Mouse (Mus musculus): Measurements from ENCODE around the gene Catsperg1.
"Not testable (repeated sequence)": the region's sequence is repeated elsewhere in the genome, so short reads cannot be mapped to it uniquely, and the experiment has no call there.

The Catsperg1 gene

DNA sequence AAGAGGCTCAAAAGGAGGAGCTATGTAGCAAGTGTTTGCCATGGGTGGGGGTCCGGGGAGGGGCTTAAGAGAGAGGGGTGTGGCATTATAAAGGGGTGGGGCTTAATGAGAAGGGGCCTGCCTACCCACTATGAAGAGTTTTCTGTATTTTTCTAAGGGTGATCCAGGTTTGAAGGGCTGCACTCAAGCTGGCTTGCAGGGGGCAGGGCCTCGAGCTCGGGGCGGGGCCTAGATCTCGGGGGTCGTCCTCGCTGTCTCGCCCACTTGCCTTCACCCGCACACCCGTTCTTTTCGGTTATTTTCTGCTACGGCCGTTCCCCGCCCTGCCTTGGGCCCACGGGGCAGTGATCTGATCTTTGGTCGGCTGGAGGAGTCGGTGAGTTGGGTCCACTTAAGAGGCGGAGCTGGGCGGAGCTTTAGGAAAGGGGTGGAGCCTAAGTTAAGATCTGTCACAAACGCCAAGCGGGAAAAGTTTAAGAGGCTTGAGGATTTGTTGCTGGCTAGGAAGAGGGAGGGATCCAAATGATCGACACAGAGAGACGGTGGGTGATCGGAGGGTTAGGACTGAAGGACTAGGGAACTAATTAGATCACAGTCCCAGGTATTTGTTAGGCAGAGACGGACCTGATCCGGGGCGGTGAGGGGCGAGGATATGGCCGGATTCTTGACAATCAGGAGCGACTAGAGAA, 43.6 kb downstream of the Catsperg1 start, which contains the start of the genes Ggn and Spred3:
Ggn (plus strand) TSS at position 145 of the 689 bp plus-strand sequence.
Spred3 (minus strand) TSS at position 346 of the 689 bp plus-strand sequence.
- no peak for DNase-seq (ENCODE audit: low spot score in 2 of 2)

DNA sequence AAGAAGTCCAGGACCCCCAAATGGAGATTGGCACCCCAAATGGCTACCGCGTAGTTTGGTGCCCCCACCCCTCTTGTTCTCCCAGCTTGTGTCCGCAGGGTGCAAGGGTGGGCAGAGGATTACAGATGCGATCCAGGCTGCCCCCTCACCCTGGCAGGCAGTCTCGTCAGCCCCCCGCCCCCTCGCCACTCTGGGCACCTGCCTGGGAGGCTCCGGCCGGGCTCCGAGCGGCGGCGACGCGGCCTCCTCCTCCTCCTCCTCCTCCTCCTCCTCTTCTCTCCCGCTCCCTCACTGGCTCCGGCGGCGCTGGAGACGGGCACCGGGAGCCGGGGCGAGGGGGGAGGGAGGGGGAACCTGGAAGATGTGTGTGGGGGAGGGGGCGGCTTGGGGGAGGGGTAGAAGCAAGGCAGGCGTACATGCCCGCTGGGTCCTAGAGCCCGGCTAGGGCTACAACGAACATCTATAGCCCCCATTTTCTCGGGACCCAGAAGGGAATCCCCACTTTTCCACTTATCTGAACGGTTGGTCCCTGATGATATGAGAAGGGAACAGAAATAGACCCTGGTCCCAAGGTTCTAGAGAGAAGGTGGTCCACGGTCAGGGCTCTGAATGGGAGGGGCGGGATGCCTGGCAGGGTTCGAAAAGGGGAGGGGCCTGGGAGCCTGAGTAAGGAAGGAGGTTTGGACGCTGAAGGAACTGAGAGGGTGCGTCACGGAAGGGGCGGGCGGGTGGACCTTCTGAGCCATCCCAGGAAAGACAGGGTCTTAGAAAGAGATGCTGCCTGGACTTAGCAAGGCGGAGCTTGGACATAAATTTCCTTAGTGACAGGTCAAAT, 44.4 kb downstream of the Catsperg1 start:
- no peak for DNase-seq (ENCODE audit: low spot score in 2 of 2)

GRCm38 (mm10) chr7:29168791-29169230, 45.0 kb downstream of the Catsperg1 start:
- DNase-seq (ENCODE audit: low spot score in 2 of 2): no peak

DNA sequence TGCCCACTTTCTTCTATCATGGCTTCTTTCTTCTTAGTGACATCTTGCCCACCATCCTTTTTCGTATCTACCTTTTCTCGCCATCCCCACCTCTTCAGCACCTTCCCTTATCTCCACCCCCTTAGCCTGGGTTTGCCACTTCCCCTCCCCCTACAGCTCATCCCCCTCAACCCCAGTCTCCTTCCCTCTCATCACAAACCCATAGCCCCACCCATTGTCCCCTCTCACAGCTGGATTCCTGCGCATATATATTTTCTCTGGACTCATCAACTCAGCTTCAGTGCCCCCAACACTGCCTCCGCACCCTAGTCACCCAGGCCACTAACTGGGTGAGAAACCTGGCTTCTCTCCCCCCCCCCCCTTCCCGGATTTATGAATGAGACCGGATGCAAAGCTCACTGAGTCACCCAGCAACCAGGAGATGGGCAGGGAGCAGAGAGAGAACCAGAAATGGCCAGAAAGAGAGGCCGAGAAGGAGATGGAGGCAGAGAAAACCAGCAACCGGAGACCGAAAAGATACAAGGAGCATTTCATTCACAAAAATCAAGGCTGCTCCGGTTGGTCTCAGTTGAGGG, 45.6 kb downstream of the Catsperg1 start:
- DNase-seq (ENCODE audit: low spot score in 2 of 2): no peak

DNA sequence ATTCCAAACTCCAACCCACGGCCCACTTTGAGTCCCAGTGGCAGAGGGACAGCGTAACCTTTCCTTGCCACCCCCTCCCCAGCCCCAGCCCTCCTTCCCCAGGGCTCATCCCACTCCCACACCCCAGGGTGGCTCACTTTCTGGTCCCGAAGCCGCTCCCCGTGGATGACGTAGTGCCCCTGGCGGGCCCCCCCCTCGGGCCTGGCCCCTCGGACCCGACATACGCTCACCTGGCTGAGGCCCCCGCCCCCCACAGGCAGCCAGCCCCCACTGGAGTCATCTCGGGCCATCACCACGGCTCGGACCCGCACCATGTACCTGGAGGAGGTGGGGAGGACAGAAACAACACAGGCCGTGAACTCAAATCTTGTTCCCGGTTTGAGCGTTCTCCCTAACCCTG, 46.2 kb downstream of the Catsperg1 start:
- no peak for DNase-seq (ENCODE audit: low spot score in 2 of 2)

DNA sequence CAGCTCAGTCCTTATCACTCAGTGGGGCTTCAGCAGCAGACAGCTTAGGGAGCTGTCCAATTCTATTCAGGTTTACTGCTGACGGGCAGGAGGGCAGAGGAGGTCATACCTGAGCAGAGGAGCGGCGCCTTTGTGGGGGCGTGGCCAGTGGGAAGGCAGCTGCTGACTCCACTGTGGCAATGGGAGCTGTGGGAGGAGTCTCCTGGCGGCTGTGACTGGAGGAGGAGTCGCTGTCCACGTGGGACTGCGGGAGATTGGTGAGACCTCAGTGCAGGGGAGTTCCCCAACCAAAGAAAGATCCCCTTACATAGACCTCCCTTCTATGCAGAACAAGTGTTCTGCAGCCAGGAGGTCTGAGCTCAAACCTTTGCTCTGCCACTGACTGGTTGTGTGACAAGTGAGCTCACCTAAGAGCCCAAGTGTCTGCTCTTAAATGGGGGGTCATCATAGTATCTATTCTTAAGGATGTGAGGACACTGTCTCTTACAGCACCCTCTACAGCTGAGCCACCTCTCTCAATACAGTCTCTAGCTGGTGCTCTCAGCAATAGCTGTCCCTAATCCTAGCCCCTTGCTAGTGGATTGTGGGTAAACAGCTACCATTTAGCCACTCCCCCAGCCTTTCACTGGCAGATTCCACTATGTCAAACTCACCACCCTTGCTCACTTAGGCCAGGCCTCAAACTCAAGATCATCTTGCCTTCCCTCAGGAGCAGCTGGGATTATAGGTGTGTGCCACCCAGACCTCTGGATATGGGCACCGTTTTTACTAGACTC, 50.9 kb downstream of the Catsperg1 start:
- DNase-seq (ENCODE audit: low spot score in 2 of 2): no peak

- no peak for DNase-seq (ENCODE audit: low spot score in 2 of 2)
These were observed 51.5 kb downstream of the Catsperg1 start for GRCm38 (mm10) chr7:29162294-29162693.

GRCm38 (mm10) chr7:29158264-29158663, 55.6 kb downstream of the Catsperg1 start:
- DNase-seq (ENCODE audit: low spot score in 2 of 2): no peak

DNA sequence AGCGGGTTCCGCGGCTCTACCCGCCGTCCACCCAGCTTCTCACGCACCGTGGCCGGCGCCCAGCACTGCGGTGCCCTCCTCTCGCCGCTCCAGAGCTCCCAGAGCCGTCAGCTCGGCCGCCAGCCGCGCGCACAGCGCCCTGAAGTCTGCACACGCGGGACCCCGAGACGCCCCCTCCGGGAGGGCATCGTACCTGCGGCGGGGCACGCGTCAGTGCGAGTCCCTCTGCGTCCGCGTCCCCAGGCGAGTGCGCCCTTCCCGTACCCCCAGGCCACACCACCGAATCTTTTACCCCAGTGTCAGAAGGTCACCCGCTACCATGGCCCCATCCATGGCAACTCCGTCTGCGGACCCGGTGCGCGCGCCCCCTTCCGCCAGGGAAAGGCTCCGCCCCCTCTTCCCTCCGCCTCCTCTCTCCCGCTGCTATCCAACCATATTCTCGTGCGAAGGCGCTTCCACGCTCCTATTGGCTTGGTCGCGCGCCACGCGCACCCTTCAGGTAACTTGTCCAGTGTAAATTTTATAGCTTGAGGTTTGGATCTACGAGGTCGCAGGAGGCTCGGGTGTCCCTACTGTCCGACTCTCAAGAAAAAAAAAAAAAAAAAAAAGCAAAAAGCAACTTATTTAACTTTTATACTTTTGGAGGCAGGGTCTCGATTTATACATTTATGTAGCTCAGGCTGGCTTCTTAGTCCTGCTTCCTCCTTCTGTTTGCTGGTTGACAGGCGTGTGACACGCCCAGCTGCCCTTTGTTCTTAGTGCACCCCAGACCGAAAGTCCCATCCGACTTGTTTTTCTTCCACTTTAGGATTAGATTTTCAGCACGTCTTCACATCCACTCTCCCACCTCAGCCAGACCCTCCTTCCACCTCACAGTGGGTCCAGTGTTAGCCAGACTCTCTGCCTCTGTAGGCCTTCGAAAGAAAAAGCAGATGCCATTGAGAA, 57.7 kb downstream of the Catsperg1 start, which contains the start of gene Fam98c:
Fam98c (minus strand) TSS at position 397 of the 945 bp plus-strand sequence.
- DNase-seq (ENCODE audit: low spot score in 2 of 2): peak; percentile 75 to 83

DNA sequence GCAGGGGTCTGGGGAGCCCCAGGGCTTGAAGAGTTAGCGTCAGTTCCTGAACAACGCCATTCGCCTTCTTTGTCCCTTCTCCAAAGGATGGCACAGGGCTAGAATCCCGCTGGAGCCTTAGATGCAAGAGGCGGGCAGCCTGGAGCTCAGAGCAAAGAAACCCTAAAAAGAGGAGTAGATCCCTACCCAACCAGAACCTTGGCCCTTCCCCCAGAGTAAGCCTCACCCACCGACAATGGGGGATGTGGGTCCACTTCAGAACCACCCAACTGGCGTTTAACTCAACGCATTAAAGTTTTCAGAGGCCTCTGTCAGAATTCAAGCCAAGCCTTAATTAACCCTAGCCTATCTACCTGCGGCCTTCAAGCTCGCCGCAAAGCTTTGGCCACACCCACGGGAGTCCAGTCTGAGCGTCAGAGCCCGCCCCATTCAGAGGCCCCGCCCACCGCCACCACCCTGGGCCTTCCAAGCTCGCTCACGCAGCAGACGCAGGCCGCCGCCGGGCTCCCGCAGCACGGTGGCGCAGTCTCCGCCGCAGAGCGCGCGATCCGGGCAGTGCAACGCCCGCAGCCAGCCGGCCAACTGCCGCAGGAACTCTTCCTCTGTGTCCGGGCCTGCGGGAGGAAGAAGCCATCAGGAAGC, 58.5 kb downstream of the Catsperg1 start:
- peak; percentile 75 to 83 for DNase-seq (ENCODE audit: low spot score in 2 of 2)

GRCm38 (mm10) chr7:29154018-29154720, 59.7 kb downstream of the Catsperg1 start:
- DNase-seq (ENCODE audit: low spot score in 2 of 2): no peak

DNA sequence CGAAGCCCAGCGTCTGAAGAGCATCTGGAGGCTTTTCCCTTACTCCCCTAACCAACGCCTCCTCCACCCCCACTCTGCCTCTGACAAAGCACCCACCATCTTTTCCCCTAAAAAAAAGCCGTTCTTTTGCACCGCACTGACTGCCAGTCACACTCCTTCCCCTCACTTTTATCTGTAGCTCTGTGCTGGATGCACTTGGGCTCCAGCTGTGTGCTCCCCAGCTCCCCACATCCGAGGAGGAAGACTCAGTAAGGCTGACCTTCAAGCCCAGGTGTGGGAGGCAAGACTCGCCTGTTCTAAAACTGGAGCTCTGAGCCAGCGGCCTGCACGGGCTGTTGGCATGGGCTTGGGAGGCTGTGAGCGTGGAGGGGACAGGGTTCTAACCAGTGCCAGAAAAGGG, 62.3 kb downstream of the Catsperg1 start:
- DNase-seq (ENCODE audit: low spot score in 2 of 2): no peak

- no peak for DNase-seq (ENCODE audit: low spot score in 2 of 2)
These were observed 65.1 kb downstream of the Catsperg1 start for GRCm38 (mm10) chr7:29148771-29149170.

DNA sequence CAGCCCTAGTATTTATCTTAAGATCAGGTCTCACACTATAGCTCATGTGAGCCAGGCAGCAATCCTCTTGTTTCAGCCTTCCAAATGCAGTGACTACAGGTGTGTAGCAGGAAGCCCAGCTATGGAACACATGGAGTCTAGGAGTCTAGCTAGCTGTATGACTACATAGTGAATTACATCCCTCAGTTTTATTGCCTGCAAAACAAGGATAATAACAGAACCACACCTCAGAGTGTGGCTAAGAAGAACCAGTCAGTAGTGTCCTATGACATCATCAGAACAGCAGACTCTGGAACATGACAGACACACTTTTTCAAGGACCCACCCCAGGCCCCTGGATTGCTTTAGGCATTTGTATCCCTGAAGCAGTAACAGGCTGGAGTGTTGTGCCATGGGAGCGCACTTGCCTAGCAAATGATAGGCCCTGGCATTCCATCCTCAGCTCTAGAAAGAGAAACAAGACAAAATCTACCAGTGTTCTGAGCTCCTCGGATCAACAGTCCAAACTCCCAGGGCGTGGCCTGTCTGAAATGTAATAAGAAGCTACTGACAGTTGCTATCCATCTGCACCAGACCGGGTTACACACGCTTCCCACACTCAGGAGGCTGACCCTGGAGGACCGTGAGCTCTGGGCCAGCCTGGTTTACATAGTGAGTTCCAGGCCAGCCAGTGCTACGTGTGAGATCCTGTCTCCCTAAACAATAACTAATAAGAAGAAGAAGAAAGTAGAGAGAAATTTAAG, 67.0 kb downstream of the Catsperg1 start:
- DNase-seq (ENCODE audit: low spot score in 2 of 2): no peak

GRCm38 (mm10) chr7:29144006-29144405, 69.8 kb downstream of the Catsperg1 start:
- no peak for DNase-seq (ENCODE audit: low spot score in 2 of 2)

GRCm38 (mm10) chr7:29141416-29141815, 72.4 kb downstream of the Catsperg1 start:
- DNase-seq (ENCODE audit: low spot score in 2 of 2): peak; percentile 65 to 67

GRCm38 (mm10) chr7:29139237-29139636, 74.6 kb downstream of the Catsperg1 start:
- DNase-seq (ENCODE audit: low spot score in 2 of 2): not testable (repeated sequence)

DNA sequence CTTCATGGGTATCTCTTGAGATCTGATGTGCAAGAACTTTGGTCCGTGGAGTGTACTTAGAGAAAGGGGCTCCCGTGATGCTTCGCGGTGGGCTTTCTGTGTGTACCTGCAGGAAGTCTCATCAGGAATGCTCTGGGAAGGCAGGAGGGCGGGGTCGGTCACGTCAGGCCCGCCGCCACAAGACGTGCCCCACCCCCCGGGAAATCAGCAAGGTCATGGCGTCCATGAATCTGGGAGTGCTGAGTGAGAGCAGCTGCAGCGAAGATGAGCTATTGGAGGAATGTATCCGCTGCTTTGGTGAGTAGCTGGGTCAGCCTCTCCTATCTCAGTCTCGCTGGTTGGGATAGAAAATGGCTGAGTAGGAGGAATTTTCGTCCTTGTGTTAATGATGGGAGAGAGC, 76.4 kb downstream of the Catsperg1 start:
- DNase-seq (ENCODE audit: low spot score in 2 of 2): no peak
